8 mouse cellular contexts compared by ENCODE assay signal in genomic region chr8:91199876-91200275, GRCm38 (mm10). TPM values are rescaled to one million over a fixed set of nuclear protein-coding genes. Genes with fewer than 3 reads are reported as not detected.
DNase-seq lines count a peak whose midpoint lies in the region; ATAC-seq lines count a peak whose summit lies in the region.

Aktip (minus strand) TSS chr8:91199976.

- H3K9ac ChIP-seq in neural tube, embryonic 11.5 days (ENCODE audit: low read length): no peak within 1 kb of the TSS

- H3K4me3 ChIP-seq in neural tube, embryonic 11.5 days (ENCODE audit: low read depth, low read length): no peak within 1 kb of the TSS
- no peak within 1 kb of the TSS for H3K4me3 ChIP-seq in forebrain, embryonic 10.5 days

- H3K4me1 ChIP-seq in neural tube, embryonic 11.5 days (ENCODE audit: control insufficient read depth, insufficient read depth, low read length): no peaks in the 10 kb centered on the region
- H3K4me1 ChIP-seq in forebrain, embryonic 10.5 days: peaks cover 3% of the 10 kb centered on the region; the same call in 1 of the 2 replicates

- no peak within 1 kb of the TSS for H3K27ac ChIP-seq in neural tube, embryonic 11.5 days (ENCODE audit: low read depth, low read length)
- H3K27ac ChIP-seq in forebrain, embryonic 10.5 days: no peak within 1 kb of the TSS

- H3K9me3 ChIP-seq in neural tube, embryonic 11.5 days (ENCODE audit: control insufficient read depth, low read length): no peaks in the 10 kb centered on the region
- H3K9me3 ChIP-seq in forebrain, embryonic 10.5 days: no peaks in the 10 kb centered on the region

- ATAC-seq in neural tube, embryonic 11.5 days (ENCODE audit: insufficient read depth, low FRiP score, low TSS enrichment): no peak

- H3K4me2 ChIP-seq in neural tube, embryonic 11.5 days (ENCODE audit: low read depth): no peak within 1 kb of the TSS

- DNase-seq in neural tube, embryonic 11.5 days (ENCODE audit: low spot score): no peak
- no peak for DNase-seq in neural tube, embryonic 10.5 days (ENCODE audit: extremely low spot score, low spot score)
- DNase-seq in forebrain, embryonic 10.5 days (ENCODE audit: extremely low spot score, low spot score): no peak
- DNase-seq in heart, postnatal 10 days: no peak
- no peak for DNase-seq in left cerebral cortex, postnatal 4 days
- no peak for DNase-seq in embryo, embryonic 10.5 days (ENCODE audit: low spot score)
- no peak for DNase-seq in right cerebral cortex, postnatal 25 days
- DNase-seq in kidney, postnatal 14 days: no peak

- intact Hi-C loops in heart, postnatal 10 days (cut with DNase I): no loop called here
- intact Hi-C loops in left cerebral cortex, postnatal 4 days (cut with DNase I): loop anchor here (10.0 kb wide), 1 partner anchor 1155 kb away; the partner anchor contains the start of gene Irx5

- no peaks in the 10 kb centered on the region for H3K27me3 ChIP-seq in neural tube, embryonic 11.5 days (ENCODE audit: control insufficient read depth, insufficient read depth, low read length)
- H3K27me3 ChIP-seq in forebrain, embryonic 10.5 days (ENCODE audit: poor library complexity, severe bottlenecking): 0 out of 2 replicates have a peak, but pooled peaks cover 6% of the 10 kb centered on the region

- WGBS in neural tube, embryonic 11.5 days: 92% methylated on average over 7 of the region's 7 CpGs
- WGBS in forebrain, embryonic 10.5 days: 94% methylated on average over 7 of the region's 7 CpGs

- H3K36me3 ChIP-seq in neural tube, embryonic 11.5 days (ENCODE audit: control insufficient read depth, insufficient read depth, low read length): no peaks in the 10 kb centered on the region
- no peaks in the 10 kb centered on the region for H3K36me3 ChIP-seq in forebrain, embryonic 10.5 days (replicated peaks)

RNA-seq across cellular contexts. Expression of gene Aktip, which starts in this region (rescaled TPM):
- 73.7 and 82.0 TPM in 2 replicates for polyA plus RNA-seq in neural tube, embryonic 11.5 days (2014; fragmentation: Nextera tagmentation; extraction: Ambion mirVana)
- polyA plus RNA-seq in forebrain, embryonic 10.5 days (2016; fragmentation: Nextera tagmentation; extraction: Ambion mirVana): 75.7 and 77.9 TPM in 2 replicates
- 10 to 100 TPM; 36.1 to 40.3 TPM for total RNA-seq in heart, postnatal 10 days (2021)
- 10 to 100 TPM; 73.7 to 78.2 TPM for total RNA-seq in left cerebral cortex, postnatal 4 days (2021)
